Mouse (Mus musculus) urinary bladder, adult 18-20 months (tissue): ENCODE results near the gene 4933415A04Rik.

ENCODE experiments used
- DNase-seq, 2 experiments: peaks; one replicate each; pipeline ENCODE4 v3.0.0; 2022; ENCODE audit warnings: low spot score in 2 of 2, mixed read lengths in 2 of 2

Gene 4933415A04Rik

DNA sequence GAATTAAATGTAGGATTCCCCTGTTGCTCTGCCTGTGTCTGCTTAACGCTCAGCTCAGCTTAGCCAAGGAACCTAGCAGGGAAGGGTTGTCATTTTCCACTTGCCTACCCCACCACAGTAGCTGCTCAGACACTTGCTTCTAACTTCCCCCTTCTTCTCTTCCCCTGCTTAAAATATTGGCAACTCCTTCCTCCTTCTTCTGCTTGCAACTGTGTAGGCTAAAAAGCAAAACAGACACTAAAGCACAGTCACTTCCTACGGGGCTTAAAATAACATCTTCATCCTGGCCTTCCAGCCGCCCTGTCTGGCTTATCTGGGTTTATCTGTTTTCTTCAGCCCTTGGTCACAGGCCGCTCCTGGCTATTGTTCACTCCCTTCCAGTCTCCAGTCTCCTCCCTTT lies 45.7 kb downstream of the 4933415A04Rik start:
- DNase-seq: no peak

DNA sequence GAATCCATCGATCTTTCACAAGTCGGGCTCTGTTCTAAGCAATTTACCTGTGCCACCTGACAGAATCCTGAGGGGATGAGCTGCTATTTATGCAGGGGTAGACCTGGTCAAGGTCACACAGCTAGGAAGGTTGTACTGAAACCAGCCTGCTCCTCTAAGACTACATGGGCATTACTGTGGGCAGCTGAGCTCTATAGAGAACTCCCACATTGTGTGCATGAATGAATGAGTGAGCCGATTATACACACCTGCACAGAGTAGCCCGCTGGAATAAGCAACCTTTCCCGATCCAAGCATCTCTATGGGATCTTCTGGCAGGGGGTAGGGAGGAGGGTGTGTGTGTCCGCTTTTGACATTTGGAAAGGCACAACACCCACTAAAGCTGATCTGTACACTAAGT lies 46.3 kb downstream of the 4933415A04Rik start:
- no peak for DNase-seq

- peak in 1 of 2 experiments; percentile 36 for DNase-seq
These were observed 47.0 kb downstream of the 4933415A04Rik start for GRCm38 (mm10) chr11:43633658-43634401.

DNA sequence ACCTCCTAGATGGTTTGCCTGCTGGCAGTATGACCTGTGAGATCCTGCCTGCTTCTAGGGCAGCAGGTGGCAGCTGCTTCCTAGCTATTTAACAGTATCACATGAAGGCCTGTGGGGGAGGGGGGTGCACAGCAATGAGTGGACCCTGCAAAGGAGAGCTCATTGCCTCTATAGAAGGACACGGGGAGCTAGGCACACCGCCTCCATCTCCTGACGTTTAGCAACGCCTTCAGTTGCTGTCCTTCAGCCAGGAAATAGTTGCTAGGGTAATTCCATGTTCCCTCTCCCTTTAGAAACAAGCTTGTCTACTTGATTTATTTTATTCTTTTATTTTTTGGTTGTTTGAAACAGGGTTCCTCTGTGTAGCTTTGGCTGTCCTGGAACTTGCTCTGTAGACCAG lies 49.9 kb downstream of the 4933415A04Rik start:
- no peak for DNase-seq

DNA sequence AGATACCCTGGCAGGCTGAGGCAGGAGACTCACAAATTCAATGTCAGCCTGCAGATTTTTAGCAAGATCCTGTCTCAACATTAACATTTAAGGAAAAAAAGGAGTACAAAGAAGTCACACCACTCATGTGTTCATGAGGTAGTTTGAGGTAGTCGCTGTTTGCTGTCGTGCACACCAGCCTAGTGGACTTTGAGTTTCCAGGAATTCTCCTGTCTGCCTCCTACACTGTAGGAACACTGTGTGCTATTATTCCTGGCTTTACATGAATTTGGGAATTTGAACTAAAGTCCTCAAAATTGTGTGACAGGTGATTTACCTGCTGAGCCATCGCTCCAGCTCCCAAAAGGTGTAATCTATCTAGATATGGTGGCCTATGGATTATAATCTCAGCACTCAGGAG lies 51.6 kb downstream of the 4933415A04Rik start:
- no peak for DNase-seq
